Mouse (Mus musculus): ENCODE measurements around the gene Tnpo1.

DNA sequence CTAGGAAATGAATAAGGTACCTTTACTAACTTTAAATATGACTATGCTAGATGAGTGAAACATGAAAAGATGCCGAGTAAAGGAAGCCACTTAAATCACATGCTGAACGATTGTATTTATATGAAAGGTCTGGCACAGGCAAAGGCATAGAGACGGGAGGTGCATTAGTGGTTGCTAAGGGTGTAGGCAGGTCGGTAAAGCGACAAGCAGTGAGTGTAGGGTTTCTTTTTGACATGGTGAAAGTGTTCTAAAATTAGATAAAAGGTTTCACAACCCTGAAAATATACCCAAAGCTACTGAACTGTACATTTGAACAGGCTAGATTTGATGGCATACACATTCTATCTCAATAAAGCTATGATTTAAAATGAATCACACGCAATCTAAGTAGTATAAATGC is 10.9 kb upstream of the Tnpo1 start:
- TF ChIP-seq CTCF (conservative IDR thresholded peaks at IDR 0.05; ENCODE audit: low read length) (no peak), POU5F1 (IDR thresholded peaks at IDR 0.05; ENCODE audit: borderline replicate concordance, low read length) (no peak), NANOG (IDR thresholded peaks at IDR 0.05; ENCODE audit: borderline replicate concordance, low read length) (no peak)
